Mouse (Mus musculus) ES-Bruce4 (cell line): ENCODE measurements around the gene Mobp.

Experiments used
- CTCF ChIP-seq: IDR thresholded peaks from one replicate; pipeline ENCODE4 v1.8.1; 2011; ENCODE audit warnings: low read depth, low read length
- EP300 ChIP-seq: IDR thresholded peaks from 2 replicates; pipeline ENCODE4 v1.6.1; 2011; ENCODE audit warnings: low read depth, low read length; ENCODE audit not compliant: insufficient read depth
- POLR2A ChIP-seq: IDR thresholded peaks from one replicate; pipeline ENCODE4 v1.8.1; 2011; ENCODE audit warnings: low read length; ENCODE audit not compliant: insufficient read depth

- TF ChIP-seq POLR2A (no peak), CTCF (no peak), EP300 (no peak)
These were observed 15.6 kb upstream of the Mobp start for GRCm38 (mm10) chr9:120133755-120134475.
